Mouse (Mus musculus) 3134 (cell line): ENCODE measurements around the gene Elmo1.

Source experiments
- DNase-seq: peaks from one replicate; pipeline ENCODE4 v3.0.0-alpha.2; 2011; ENCODE audit warnings: low spot score; ENCODE audit not compliant: insufficient read length; ENCODE audit errors: extremely low read depth

Gene Elmo1

DNA sequence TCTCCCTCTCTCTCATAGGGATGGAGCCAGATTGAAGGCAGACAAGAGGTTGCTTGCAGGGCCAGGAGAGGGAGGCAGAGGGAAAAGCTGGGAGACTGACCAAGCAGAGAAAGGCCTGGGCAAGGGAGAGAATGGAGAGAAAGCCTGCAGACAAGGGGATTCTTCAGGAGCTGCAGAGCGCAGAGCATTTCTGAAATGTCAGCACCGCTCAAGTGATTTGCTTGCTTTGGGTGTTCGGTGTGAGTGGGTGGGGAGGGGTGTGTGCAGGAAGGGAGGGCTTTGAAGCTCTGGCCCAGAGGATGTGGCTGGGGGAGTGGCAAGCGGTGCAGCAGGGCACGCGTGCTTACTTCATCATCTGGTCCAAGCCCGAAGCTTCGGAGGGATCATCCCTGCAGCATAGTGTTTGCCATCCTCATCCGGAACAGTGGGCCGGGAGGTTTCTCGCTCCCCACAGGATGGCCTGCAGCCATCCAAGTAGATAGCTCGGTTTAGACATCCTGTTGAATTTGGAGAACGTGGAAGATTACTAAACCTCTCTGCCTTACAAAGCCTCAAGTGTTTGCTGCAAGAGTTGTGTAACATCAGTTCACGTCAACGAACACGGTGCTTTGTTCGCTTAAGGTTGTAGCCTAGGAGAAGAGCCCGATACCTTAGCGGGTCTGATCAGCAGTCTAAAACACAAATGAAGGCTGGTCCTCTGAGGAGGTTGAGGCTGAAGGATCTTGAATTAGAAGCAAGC lies 3.1 kb downstream of the Elmo1 start:
- no peak for DNase-seq

GRCm38 (mm10) chr13:20094916-20095700 lies 4.7 kb downstream of the Elmo1 start:
- DNase-seq: no peak

- no peak for DNase-seq
Measured at GRCm38 (mm10) chr13:20097006-20097617, 6.7 kb downstream of the Elmo1 start.

DNA sequence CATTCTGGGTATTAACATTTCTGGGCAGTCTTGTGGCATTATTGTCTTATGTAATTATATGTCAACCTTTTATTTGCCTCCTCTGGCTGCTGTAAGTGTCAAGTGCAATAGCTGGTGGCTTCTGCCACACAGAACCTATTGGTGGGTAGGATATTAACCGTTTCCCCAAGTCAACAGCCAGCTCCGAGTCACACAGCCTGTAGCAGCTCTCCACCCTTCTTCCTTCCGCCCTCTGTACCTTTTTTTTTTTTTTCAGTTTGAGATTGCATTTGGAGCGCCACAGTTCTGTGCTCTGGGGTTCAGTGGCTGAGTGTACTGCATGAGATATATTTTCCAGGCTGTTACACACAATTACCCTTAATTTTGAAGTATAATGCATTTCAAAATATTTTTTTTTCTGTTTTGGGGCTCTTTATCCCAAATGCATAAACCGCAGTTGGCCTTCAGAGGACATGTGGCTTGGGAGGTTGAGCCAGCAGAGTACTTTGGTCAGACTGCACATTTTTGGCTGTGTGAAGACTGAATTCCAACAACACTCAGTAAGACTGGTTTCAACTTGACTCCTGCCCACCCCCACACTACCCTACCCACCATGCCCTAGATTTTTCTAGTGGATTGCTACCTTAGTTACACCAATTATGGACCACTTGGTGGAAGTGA lies 7.7 kb downstream of the Elmo1 start:
- DNase-seq: no peak

DNA sequence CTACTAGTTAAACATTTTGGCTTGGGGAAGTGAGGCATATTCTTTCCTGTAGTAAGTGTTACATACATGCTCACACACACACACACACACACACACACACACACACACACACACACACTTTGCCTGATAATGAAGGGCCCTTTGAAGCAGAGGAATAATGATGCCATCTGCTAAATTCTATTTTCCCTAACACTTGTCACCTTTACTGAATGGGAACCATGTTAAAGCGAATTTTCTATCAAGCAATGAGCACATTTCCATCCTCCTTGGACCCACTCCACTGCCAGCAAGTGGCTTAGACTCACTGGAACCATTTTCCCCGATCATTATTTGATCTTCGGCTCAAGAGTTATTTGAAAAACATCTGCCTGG lies 8.2 kb downstream of the Elmo1 start:
- no peak for DNase-seq

DNA sequence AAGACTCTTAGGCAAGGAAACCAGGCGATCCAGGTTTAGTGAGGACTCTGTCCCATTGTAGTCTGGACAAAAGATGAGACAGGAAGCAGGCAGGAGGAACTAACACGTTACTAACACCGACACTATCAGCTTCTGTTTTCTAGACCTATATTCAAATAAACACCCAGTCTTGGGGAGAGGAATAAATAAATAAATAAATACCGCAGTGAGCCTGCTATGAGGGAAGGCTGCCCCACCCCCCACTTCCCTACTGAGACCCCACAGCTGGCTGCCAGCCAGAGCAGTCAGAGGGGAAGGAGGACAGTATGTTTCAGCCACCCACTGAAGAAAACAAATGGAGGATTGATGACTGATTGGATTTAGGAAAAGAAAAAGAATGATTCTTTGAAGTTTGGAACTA lies 9.2 kb downstream of the Elmo1 start:
- DNase-seq: no peak

- DNase-seq: no peak
Measured at GRCm38 (mm10) chr13:20100357-20100756, 10.0 kb downstream of the Elmo1 start.

DNA sequence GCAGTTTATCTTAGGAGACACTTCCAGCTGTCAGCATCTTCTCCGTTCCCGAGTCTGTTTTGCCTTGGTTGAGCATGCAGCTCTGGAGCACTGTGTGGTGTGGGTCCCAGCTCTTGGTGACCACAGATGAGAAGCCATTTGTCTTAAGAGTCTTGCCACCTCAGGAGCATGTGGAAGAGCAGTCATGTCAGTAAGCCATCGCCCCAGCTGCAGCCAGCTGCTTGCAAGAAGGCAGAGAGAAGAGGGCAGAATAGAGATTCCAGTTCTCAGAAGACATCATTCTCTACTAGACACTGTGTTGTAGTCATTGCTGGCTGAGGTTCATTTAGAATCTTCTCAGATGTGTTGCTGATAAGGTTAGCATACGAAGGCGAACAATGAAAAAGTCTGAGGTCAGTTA lies 11.3 kb downstream of the Elmo1 start:
- DNase-seq: no peak

DNA sequence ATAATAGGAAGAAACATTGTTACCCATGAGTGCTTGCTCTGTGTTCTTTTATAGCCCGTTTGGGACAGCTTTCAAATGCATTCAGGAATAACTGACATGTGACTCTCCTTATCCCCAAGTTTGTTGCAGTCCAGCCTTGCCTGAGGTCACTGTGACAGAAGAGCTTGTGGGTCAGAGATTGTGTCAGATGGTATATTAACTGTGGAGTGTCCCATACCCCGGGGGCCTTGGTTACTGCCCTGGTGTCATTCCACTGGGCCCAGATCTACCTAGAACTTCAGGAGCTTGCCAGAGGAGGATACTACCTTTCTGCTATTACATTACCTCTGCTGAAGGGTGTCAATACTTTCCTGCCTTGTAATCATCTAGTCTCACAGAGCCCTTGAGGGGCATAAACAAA lies 14.4 kb downstream of the Elmo1 start:
- DNase-seq: no peak

DNA sequence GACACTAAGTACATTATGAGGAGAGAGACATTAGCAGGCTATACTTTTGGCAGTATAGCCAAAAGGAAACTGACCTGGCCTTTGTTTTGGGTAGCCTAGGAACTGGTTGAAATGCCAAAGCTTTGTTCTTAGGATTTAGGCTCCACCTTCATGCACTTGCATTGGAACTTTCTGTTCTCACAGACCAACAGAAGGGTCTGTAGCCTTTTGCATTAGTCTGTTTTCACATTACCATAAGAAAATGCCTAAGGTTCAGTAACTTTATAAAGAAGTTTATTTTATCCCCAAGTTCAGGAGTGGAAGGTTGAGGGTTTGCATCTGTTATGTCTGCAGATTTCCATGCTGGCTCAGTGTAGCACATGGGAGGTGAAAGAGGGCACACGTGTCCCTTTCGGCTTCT lies 15.6 kb downstream of the Elmo1 start:
- no peak for DNase-seq

GRCm38 (mm10) chr13:20107953-20108498 lies 17.6 kb downstream of the Elmo1 start:
- no peak for DNase-seq

DNA sequence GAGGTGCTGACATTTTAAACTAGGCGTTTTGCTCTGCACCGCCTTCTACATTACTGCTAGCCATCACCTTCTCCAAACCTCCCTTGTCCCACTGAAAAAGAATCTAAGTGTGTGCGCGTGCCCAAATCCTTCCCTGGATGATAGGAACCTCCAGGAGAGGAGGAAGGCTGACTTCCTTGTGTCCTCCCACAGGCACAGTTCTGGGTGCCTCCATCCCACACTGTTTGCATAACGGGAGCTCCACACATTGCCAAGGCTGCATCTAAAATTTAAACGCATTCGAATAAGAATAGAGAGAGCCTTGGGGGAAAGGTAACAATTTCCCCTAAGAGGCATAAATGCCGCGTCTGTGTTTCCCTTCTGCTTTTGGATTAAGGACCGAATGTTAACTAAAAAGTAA lies 18.6 kb downstream of the Elmo1 start:
- no peak for DNase-seq

- no peak for DNase-seq
Measured at GRCm38 (mm10) chr13:20109446-20109845, 19.1 kb downstream of the Elmo1 start.

- no peak for DNase-seq
Measured at GRCm38 (mm10) chr13:20109987-20110680, 19.7 kb downstream of the Elmo1 start.

DNA sequence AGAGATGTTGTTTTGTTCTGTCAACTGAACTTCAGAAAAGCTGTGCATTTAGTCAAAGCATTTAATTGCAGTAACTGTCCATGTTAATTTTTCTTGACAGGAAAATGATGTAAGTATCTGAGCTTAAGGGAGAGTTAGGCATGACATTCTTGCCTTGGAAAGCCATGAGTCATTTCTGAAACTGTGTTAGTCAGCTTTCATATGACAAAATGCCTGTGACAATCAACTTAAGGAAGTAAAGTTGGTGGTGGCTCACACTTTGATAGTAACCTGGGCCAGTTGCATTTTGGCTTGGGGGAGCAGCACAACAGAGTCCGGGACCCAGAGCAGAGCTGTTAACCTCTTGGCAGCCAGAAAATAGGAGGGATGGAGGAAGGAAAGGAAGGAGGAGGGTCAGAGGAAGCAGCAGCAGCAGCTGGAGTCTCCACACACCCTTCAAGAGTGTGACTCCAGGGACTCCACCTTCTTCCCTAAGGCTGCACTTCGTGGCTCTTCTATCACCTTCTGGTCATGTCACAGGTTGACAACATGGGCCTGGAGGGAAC lies 20.9 kb downstream of the Elmo1 start:
- DNase-seq: peak; percentile 38

DNA sequence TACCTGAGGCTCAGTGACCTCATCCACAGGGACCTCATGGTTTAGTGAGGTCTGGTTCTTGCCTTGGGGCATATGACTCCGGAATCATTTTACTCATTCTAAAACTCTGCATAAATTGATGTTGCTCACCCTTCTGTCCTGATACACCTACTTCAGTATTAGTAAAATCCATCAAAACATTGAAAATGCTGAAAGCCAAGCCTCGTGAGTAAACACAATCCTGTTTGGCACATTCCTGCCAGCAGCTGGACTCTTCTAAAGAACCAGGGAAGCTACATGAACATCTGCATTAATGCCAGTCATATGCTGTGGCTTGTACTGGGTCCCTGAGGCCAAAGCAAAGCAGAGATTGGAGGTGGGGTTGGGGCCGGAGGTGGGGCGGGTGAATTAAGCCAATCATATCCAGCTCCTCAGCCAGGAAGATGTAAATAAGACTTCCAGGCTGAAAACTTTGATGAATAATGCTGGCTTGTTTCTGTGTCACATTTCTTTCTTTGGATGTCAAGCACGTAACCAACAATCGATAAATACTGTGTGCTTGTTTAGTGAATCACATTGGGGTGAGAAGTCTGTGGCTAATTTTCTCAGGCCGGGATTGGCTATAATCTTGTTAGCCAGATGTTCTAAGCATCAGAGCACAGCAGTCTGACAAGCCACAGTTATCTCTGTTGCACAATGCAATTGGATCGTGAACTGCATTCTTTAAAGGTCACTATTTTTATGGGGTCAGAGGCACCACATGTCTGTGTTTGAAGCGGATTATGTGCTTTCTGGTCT lies 24.9 kb downstream of the Elmo1 start:
- peak; percentile 62 for DNase-seq

DNA sequence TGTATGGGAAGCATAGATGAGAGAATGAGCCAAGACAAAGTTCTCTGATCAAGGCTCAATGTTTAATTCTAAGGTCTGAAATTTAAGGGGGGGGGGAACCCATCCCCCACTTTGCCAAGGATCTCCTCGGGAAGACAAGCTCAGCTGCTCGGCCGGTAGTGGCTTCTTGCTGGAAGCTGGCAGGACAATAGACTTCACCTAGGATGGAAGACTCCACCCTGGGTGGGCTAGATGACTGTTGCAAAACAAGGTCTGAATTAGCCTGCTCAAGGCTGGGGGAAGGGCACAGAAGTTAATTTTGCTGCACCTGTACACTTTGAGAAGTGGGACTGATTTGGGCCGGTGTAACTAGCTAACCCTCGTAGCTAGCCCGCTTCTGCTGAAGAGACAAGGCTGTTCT lies 25.6 kb downstream of the Elmo1 start:
- no peak for DNase-seq

DNA sequence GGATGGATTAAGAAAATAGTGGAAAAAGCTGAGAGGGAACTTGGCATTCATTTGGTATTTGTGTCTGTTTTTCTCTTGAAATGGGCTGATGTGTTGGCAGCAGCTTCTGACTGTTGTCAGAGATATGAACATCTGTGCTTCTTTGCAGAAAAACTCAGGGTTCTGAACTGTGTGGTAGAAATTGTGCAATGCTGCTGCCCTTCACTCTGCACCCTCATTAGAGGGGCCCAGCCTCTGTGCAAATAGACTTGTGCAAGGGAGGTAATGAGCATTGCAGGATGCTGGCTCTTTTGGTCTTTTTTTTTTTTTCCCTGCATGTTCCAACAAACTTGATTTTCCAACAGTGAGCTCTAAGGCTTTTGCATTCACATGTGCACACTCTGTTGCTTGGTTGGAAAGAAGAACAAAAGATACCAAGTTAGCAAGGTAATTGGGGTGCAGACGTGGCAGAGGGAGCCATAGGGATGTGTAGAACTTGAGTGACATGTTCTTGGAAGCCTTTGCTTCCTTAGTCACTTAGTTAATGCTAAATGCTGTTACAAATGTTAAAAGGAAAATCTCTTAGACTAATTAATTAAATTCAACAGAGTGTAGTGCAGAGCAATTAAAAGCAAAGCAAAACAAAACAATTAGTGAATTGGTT lies 26.6 kb downstream of the Elmo1 start:
- DNase-seq: no peak

GRCm38 (mm10) chr13:20117691-20118090 lies 27.3 kb downstream of the Elmo1 start:
- no peak for DNase-seq
